Comparison of ENCODE assay signal across 11 mouse cellular contexts in genomic region chr11:4974376-4975122, GRCm38 (mm10). TPM values are rescaled to one million over a fixed set of nuclear protein-coding genes. Genes with fewer than 3 reads are reported as not detected.
A peak's percentile ranks its signal among the peaks of the same experiment; 100 is the strongest.
DNase-seq lines count a peak whose midpoint lies in the region; ATAC-seq lines count a peak whose summit lies in the region.
"Had no signal": no experiment of that assay in that cellular context is flagged by ENCODE, and none has a peak within 500 bp of the region (broad histone marks: within the 10 kb centered on the region; RNA-seq: fewer than 3 reads in every experiment).

No protein-coding gene starts in this region.

- H3K27ac ChIP-seq in embryonic facial prominence, embryonic 12.5 days, result 0 out of 2 replicates have a peak overlapping the region, but pooled peaks have one; percentile 46
- no peak overlapping the region for H3K27ac ChIP-seq in embryonic facial prominence, embryonic 10.5 days (replicated peaks)
- no peak overlapping the region for H3K27ac ChIP-seq in hindbrain, embryonic 10.5 days
- H3K27ac ChIP-seq in intestine, embryonic 15.5 days, result no peak overlapping the region
- H3K27ac ChIP-seq: limb, embryonic 13.5 days; neural tube, embryonic 12.5 days had no signal

- no peak overlapping the region for H3K9ac ChIP-seq in embryonic facial prominence, embryonic 12.5 days
- no peak overlapping the region for H3K9ac ChIP-seq in intestine, embryonic 15.5 days
- H3K9ac ChIP-seq: limb, embryonic 13.5 days; neural tube, embryonic 12.5 days had no signal

- 76% methylated on average over 11 of the region's 11 CpGs for WGBS in embryonic facial prominence, embryonic 12.5 days
- WGBS in embryonic facial prominence, embryonic 10.5 days, result 79% methylated on average over 11 of the region's 11 CpGs
- WGBS in hindbrain, embryonic 10.5 days, result 82% methylated on average over 11 of the region's 11 CpGs
- 57% methylated on average over 11 of the region's 11 CpGs for WGBS in intestine, embryonic 15.5 days

- no peaks in the 10 kb centered on the region for H3K9me3 ChIP-seq in embryonic facial prominence, embryonic 12.5 days
- H3K9me3 ChIP-seq in embryonic facial prominence, embryonic 10.5 days, result no peaks in the 10 kb centered on the region
- H3K9me3 ChIP-seq in hindbrain, embryonic 10.5 days, result no peaks in the 10 kb centered on the region
- H3K9me3 ChIP-seq in intestine, embryonic 15.5 days, result no peaks in the 10 kb centered on the region
- H3K9me3 ChIP-seq: limb, embryonic 13.5 days; neural tube, embryonic 12.5 days had no signal

- H3K4me2 ChIP-seq in embryonic facial prominence, embryonic 12.5 days (replicated peaks), result no peak overlapping the region
- no peak overlapping the region for H3K4me2 ChIP-seq in intestine, embryonic 15.5 days (replicated peaks)
- H3K4me2 ChIP-seq: limb, embryonic 13.5 days had no signal

- DNase-seq in embryonic facial prominence, embryonic 10.5 days (ENCODE audit: low spot score), result no peak
- DNase-seq in kidney, postnatal 36 days, result peak; percentile 30 to 70
- DNase-seq in lung, postnatal 25 days (ENCODE audit: low spot score), result peak; percentile 63
- DNase-seq in hindbrain, embryonic 10.5 days (ENCODE audit: low spot score), result no peak
- no peak for DNase-seq in cerebellum, postnatal 36 days

- H3K4me3 ChIP-seq in embryonic facial prominence, embryonic 12.5 days, result no peak overlapping the region
- no peak overlapping the region for H3K4me3 ChIP-seq in embryonic facial prominence, embryonic 10.5 days
- no peak overlapping the region for H3K4me3 ChIP-seq in hindbrain, embryonic 10.5 days
- no peak overlapping the region for H3K4me3 ChIP-seq in intestine, embryonic 15.5 days (replicated peaks)
- H3K4me3 ChIP-seq: limb, embryonic 13.5 days; neural tube, embryonic 12.5 days had no signal

- H3K27me3 ChIP-seq in embryonic facial prominence, embryonic 12.5 days, result 0 out of 2 replicates have a peak, but pooled peaks cover 3% of the 10 kb centered on the region
- H3K27me3 ChIP-seq in embryonic facial prominence, embryonic 10.5 days (replicated peaks; ENCODE audit: low read depth, poor library complexity, severe bottlenecking), result 0 out of 2 replicates have a peak, but pooled peaks cover 10% of the 10 kb centered on the region
- H3K27me3 ChIP-seq in hindbrain, embryonic 10.5 days (ENCODE audit: insufficient read depth, poor library complexity, severe bottlenecking), result peaks cover 13% of the 10 kb centered on the region; the same call in 1 of the 2 replicates
- H3K27me3 ChIP-seq in intestine, embryonic 15.5 days (replicated peaks), result no peaks in the 10 kb centered on the region

- no peak for ATAC-seq in embryonic facial prominence, embryonic 12.5 days (ENCODE audit: insufficient number of reproducible peaks, insufficient read depth, low FRiP score, low TSS enrichment)
- peak; percentile 64 for ATAC-seq in granulocyte monocyte progenitor cell, adult 5-6 weeks (replicated peaks; ENCODE audit: poor library complexity, severe bottlenecking)
- ATAC-seq in intestine, embryonic 15.5 days, result no peak
- ATAC-seq: Patski had no signal

- H3K36me3 ChIP-seq in embryonic facial prominence, embryonic 12.5 days, result no peaks in the 10 kb centered on the region
- H3K36me3 ChIP-seq in embryonic facial prominence, embryonic 10.5 days (replicated peaks), result no peaks in the 10 kb centered on the region
- no peaks in the 10 kb centered on the region for H3K36me3 ChIP-seq in hindbrain, embryonic 10.5 days
- no peaks in the 10 kb centered on the region for H3K36me3 ChIP-seq in intestine, embryonic 15.5 days
- H3K36me3 ChIP-seq: limb, embryonic 13.5 days; neural tube, embryonic 12.5 days had no signal

- H3K4me1 ChIP-seq in embryonic facial prominence, embryonic 12.5 days, result no peaks in the 10 kb centered on the region
- 0 out of 2 replicates have a peak, but pooled peaks cover 3% of the 10 kb centered on the region for H3K4me1 ChIP-seq in embryonic facial prominence, embryonic 10.5 days
- H3K4me1 ChIP-seq in hindbrain, embryonic 10.5 days (replicated peaks), result 0 out of 2 replicates have a peak, but pooled peaks cover 3% of the 10 kb centered on the region
- H3K4me1 ChIP-seq in intestine, embryonic 15.5 days (replicated peaks), result no peaks in the 10 kb centered on the region
- H3K4me1 ChIP-seq: limb, embryonic 13.5 days; neural tube, embryonic 12.5 days had no signal

RNA-seq across cellular contexts. Expression of gene Ap1b1, which starts 12.1 kb away (rescaled TPM):
- polyA plus RNA-seq in embryonic facial prominence, embryonic 12.5 days (2016; fragmentation: Nextera tagmentation; extraction: Ambion mirVana), result 54.8 and 55.3 TPM in 2 replicates
- polyA plus RNA-seq in embryonic facial prominence, embryonic 10.5 days (2016; fragmentation: Nextera tagmentation; extraction: Ambion mirVana), result 58.6 and 60.2 TPM in 2 replicates
- total RNA-seq in granulocyte monocyte progenitor cell, adult 5-6 weeks (2014; fragmentation: Nextera tagmentation), result 44.9 and 46.4 TPM in 2 replicates
- total RNA-seq in granulocyte monocyte progenitor cell, adult 5-6 weeks (2017), result 23.4 and 35.8 TPM in 2 replicates
- 62.6 and 70.3 TPM in 2 replicates for polyA plus RNA-seq in hindbrain, embryonic 10.5 days (2016; fragmentation: Nextera tagmentation; extraction: Ambion mirVana)
- polyA plus RNA-seq in intestine, embryonic 15.5 days (2015; fragmentation: Nextera tagmentation; extraction: Ambion mirVana), result 63.5 and 71.3 TPM in 2 replicates

RNA-seq across cellular contexts. Expression of gene Nefh, which starts 26.7 kb away (rescaled TPM):
- polyA plus RNA-seq in embryonic facial prominence, embryonic 12.5 days (2016; fragmentation: Nextera tagmentation; extraction: Ambion mirVana), result 0.65 and 1.0 TPM in 2 replicates
- polyA plus RNA-seq in embryonic facial prominence, embryonic 10.5 days (2016; fragmentation: Nextera tagmentation; extraction: Ambion mirVana), result 0.14 and 0.25 TPM in 2 replicates
- total RNA-seq in granulocyte monocyte progenitor cell, adult 5-6 weeks (2014; fragmentation: Nextera tagmentation), result 0.70 and 2.1 TPM in 2 replicates
- total RNA-seq in granulocyte monocyte progenitor cell, adult 5-6 weeks (2017), result 1.4 and 2.7 TPM in 2 replicates
- polyA plus RNA-seq in hindbrain, embryonic 10.5 days (2016; fragmentation: Nextera tagmentation; extraction: Ambion mirVana), result 0.29 and 0.44 TPM in 2 replicates
- 0.58 and 0.76 TPM in 2 replicates for polyA plus RNA-seq in intestine, embryonic 15.5 days (2015; fragmentation: Nextera tagmentation; extraction: Ambion mirVana)

Comparison
In these comparisons a context has a peak if more than half of its experiments do, and no peak if none do; other contexts are left out.
1. DNase-seq: peak in kidney, postnatal 36 days (2 of 2) and lung, postnatal 25 days (single experiment); none in embryonic facial prominence, embryonic 10.5 days (single experiment), hindbrain, embryonic 10.5 days (single experiment) and cerebellum, postnatal 36 days (0 of 2).